Mouse (Mus musculus) erythroblast, embryonic 14.5 days (primary cell): ENCODE data around the gene Fgf10. TPM values are rescaled to one million over a fixed set of nuclear protein-coding genes. Genes with fewer than 3 reads are reported as not detected.

Source experiments
- H3K27me3 ChIP-seq: 2 replicates; pipeline ENCODE4 v1.6.1; 2012; ENCODE audit warnings: inconsistent platforms; ENCODE audit not compliant: control insufficient read depth
- H3K36me3 ChIP-seq: 2 replicates; pipeline ENCODE4 v1.6.1; 2012; ENCODE audit warnings: mild to moderate bottlenecking, inconsistent platforms; ENCODE audit not compliant: control insufficient read depth
- H3K4me1 ChIP-seq: 2 replicates; pipeline ENCODE4 v1.6.1; 2012; ENCODE audit warnings: inconsistent platforms; ENCODE audit not compliant: control insufficient read depth
- H3K4me3 ChIP-seq: replicated peaks from 2 replicates; pipeline ENCODE3; 2012; ENCODE audit warnings: moderate library complexity, mild to moderate bottlenecking, inconsistent platforms
- H3K9me3 ChIP-seq: 2 replicates; pipeline ENCODE4 v1.6.1; 2012; ENCODE audit warnings: low read length, inconsistent platforms, mixed read lengths; ENCODE audit not compliant: control insufficient read depth
- GATA1 ChIP-seq: IDR thresholded peaks from 2 replicates; pipeline ENCODE4 v1.6.1; 2012; ENCODE audit warnings: low read length, inconsistent platforms, mixed read lengths
- TAL1 ChIP-seq: IDR thresholded peaks from 3 replicates; pipeline ENCODE4 v1.6.1; 2012; ENCODE audit warnings: low read length, inconsistent platforms, mixed read lengths
- polyA plus RNA-seq: library from polyadenylated mRNA; stranded (reverse); fragments of >175 nt; gene quantifications from 2 replicates; pipeline ENCODE4 v1.2.3, GENCODE M21; 2012

The Fgf10 gene
- polyA plus RNA-seq, 1 experiment, result not detected

- H3K9me3 ChIP-seq, result no peaks in the 10 kb centered on the region
- no peaks in the 10 kb centered on the region for H3K4me1 ChIP-seq
- no peak for TF ChIP-seq TAL1
- no peak for TF ChIP-seq GATA1
- H3K27me3 ChIP-seq, result no peaks in the 10 kb centered on the region
- no peaks in the 10 kb centered on the region for H3K36me3 ChIP-seq
- H3K4me3 ChIP-seq, result no peak overlapping the region
Observed at GRCm38 (mm10) chr13:118742788-118743187, 73.2 kb downstream of the Fgf10 start.

GRCm38 (mm10) chr13:118744806-118745205, 75.2 kb downstream of the Fgf10 start:
- no peaks in the 10 kb centered on the region for H3K4me1 ChIP-seq
- no peaks in the 10 kb centered on the region for H3K36me3 ChIP-seq
- no peaks in the 10 kb centered on the region for H3K27me3 ChIP-seq
- no peak for TF ChIP-seq GATA1
- TF ChIP-seq TAL1, result no peak
- H3K9me3 ChIP-seq, result no peaks in the 10 kb centered on the region
- no peak overlapping the region for H3K4me3 ChIP-seq

GRCm38 (mm10) chr13:118746427-118746826, 76.8 kb downstream of the Fgf10 start:
- no peaks in the 10 kb centered on the region for H3K36me3 ChIP-seq
- H3K4me3 ChIP-seq, result no peak overlapping the region
- no peaks in the 10 kb centered on the region for H3K27me3 ChIP-seq
- H3K9me3 ChIP-seq, result no peaks in the 10 kb centered on the region
- H3K4me1 ChIP-seq, result no peaks in the 10 kb centered on the region
- no peak for TF ChIP-seq TAL1
- no peak for TF ChIP-seq GATA1

- Histone ChIP-seq H3K27me3 (no peaks in the 10 kb centered on the region), H3K4me3 (no peak overlapping the region), H3K4me1 (no peaks in the 10 kb centered on the region), H3K9me3 (no peaks in the 10 kb centered on the region), H3K36me3 (no peaks in the 10 kb centered on the region)
- TF ChIP-seq TAL1 (no peak), GATA1 (no peak)
Observed at GRCm38 (mm10) chr13:118754024-118754423, 84.4 kb downstream of the Fgf10 start.

GRCm38 (mm10) chr13:118759021-118759420, 89.4 kb downstream of the Fgf10 start:
- H3K27me3 ChIP-seq, result no peaks in the 10 kb centered on the region
- no peaks in the 10 kb centered on the region for H3K9me3 ChIP-seq
- no peak for TF ChIP-seq TAL1
- no peak for TF ChIP-seq GATA1
- H3K4me3 ChIP-seq, result no peak overlapping the region
- no peaks in the 10 kb centered on the region for H3K4me1 ChIP-seq
- no peaks in the 10 kb centered on the region for H3K36me3 ChIP-seq

- no peaks in the 10 kb centered on the region for H3K36me3 ChIP-seq
- no peaks in the 10 kb centered on the region for H3K27me3 ChIP-seq
- TF ChIP-seq GATA1 (no peak), TAL1 (no peak)
- H3K4me3 ChIP-seq, result no peak overlapping the region
- no peaks in the 10 kb centered on the region for H3K9me3 ChIP-seq
- H3K4me1 ChIP-seq, result no peaks in the 10 kb centered on the region
Observed at GRCm38 (mm10) chr13:118762982-118763381, 93.4 kb downstream of the Fgf10 start.

- H3K27me3 ChIP-seq, result no peaks in the 10 kb centered on the region
- TF ChIP-seq TAL1, result no peak
- no peak for TF ChIP-seq GATA1
- H3K36me3 ChIP-seq, result no peaks in the 10 kb centered on the region
- no peak overlapping the region for H3K4me3 ChIP-seq
- no peaks in the 10 kb centered on the region for H3K4me1 ChIP-seq
- no peaks in the 10 kb centered on the region for H3K9me3 ChIP-seq
Observed at GRCm38 (mm10) chr13:118772188-118772587, 102.6 kb downstream of the Fgf10 start.

- Histone ChIP-seq H3K4me1 (no peaks in the 10 kb centered on the region), H3K4me3 (no peak overlapping the region), H3K9me3 (no peaks in the 10 kb centered on the region), H3K36me3 (no peaks in the 10 kb centered on the region), H3K27me3 (no peaks in the 10 kb centered on the region)
- TF ChIP-seq TAL1, result no peak
- no peak for TF ChIP-seq GATA1
Observed at GRCm38 (mm10) chr13:118775148-118775547, 105.6 kb downstream of the Fgf10 start.

GRCm38 (mm10) chr13:118779161-118779560, 109.6 kb downstream of the Fgf10 start:
- no peak overlapping the region for H3K4me3 ChIP-seq
- H3K27me3 ChIP-seq, result no peaks in the 10 kb centered on the region
- no peak for TF ChIP-seq GATA1
- no peak for TF ChIP-seq TAL1
- H3K36me3 ChIP-seq, result no peaks in the 10 kb centered on the region
- H3K9me3 ChIP-seq, result no peaks in the 10 kb centered on the region
- no peaks in the 10 kb centered on the region for H3K4me1 ChIP-seq

- Histone ChIP-seq H3K9me3 (no peaks in the 10 kb centered on the region), H3K4me3 (no peak overlapping the region), H3K4me1 (no peaks in the 10 kb centered on the region), H3K36me3 (no peaks in the 10 kb centered on the region), H3K27me3 (no peaks in the 10 kb centered on the region)
- TF ChIP-seq TAL1, result no peak
Observed at GRCm38 (mm10) chr13:118791753-118792152, 122.2 kb downstream of the Fgf10 start.
